Mouse (Mus musculus) kidney, postnatal 0 days (tissue): Measurements from ENCODE around the gene Lrrc8c. TPM values are rescaled to one million over a fixed set of nuclear protein-coding genes. Genes with fewer than 3 reads are reported as not detected.

Experiments
- ATAC-seq: fragments of 200-750 bp; cut with Nextera tagmentation; replicated peaks from 2 replicates; pipeline ENCODE4 v1.8.0; 2017; ENCODE audit warnings: low read depth, moderate number of reproducible peaks, moderate TSS enrichment, moderate library complexity; ENCODE audit not compliant: low FRiP score
- DNase-seq: peaks from one replicate; pipeline ENCODE4 v3.0.0-alpha.2; 2016; ENCODE audit warnings: low spot score
- H3K27ac ChIP-seq: fragments of 300-500 bp; sonication (generic); 2 replicates; pipeline ENCODE4 v1.5.1; 2014; ENCODE audit warnings: mild to moderate bottlenecking
- H3K27me3 ChIP-seq: fragments of 300-500 bp; sonication (generic); 2 replicates; pipeline ENCODE4 v1.6.1; 2014; ENCODE audit warnings: low read length, mixed read lengths; ENCODE audit not compliant: insufficient read depth
- H3K36me3 ChIP-seq: fragments of 300-500 bp; sonication (generic); 2 replicates; pipeline ENCODE4 v1.6.1; 2014; ENCODE audit warnings: low read length, mixed read lengths; ENCODE audit not compliant: insufficient read depth
- H3K4me1 ChIP-seq: fragments of 300-500 bp; sonication (generic); replicated peaks from 2 replicates; pipeline ENCODE4 v1.6.1; 2014; ENCODE audit warnings: antibody characterized with exemption, low read length, mixed read lengths; ENCODE audit not compliant: insufficient read depth
- H3K4me2 ChIP-seq: fragments of 300-500 bp; sonication (generic); 2 replicates; pipeline ENCODE4 v1.6.1; 2014; ENCODE audit warnings: mild to moderate bottlenecking, low read length, moderate library complexity, mixed read lengths
- H3K4me3 ChIP-seq: fragments of 300-500 bp; sonication (generic); replicated peaks from 2 replicates; pipeline ENCODE4 v1.5.1; 2014; ENCODE audit warnings: low read depth, low read length
- H3K9ac ChIP-seq: fragments of 300-500 bp; sonication (generic); 2 replicates; pipeline ENCODE4 v1.6.1; 2014; ENCODE audit warnings: low read depth, low read length
- H3K9me3 ChIP-seq: fragments of 300-500 bp; sonication (generic); replicated peaks from 2 replicates; pipeline ENCODE4 v1.6.1; 2016; ENCODE audit warnings: low read length, inconsistent platforms, mixed read lengths
- CTCF ChIP-seq: IDR thresholded peaks from 2 replicates; pipeline ENCODE4 v1.5.1; 2016; ENCODE audit warnings: antibody characterized with exemption, low read depth, mild to moderate bottlenecking, moderate library complexity
- WGBS: fragments of 180-500 bp; shearing (Covaris S2); extraction: QIAGEN DNeasy Blood & Tissue Kit; methylation state at CpG from one replicate; pipeline ENCODE4 v1.1.7; 2014; 5-methylcytosine and 5-hydroxymethylcytosine counted together
- polyA plus RNA-seq: library from polyadenylated mRNA; unstranded; fragments of >200 nt; fragmentation: Nextera tagmentation; extraction: Ambion mirVana; gene quantifications from 2 replicates; pipeline ENCODE4 v1.2.1, GENCODE M21; 2015

The Lrrc8c gene
- polyA plus RNA-seq, 1 experiment from 2014 or later: 14.8 TPM

DNA sequence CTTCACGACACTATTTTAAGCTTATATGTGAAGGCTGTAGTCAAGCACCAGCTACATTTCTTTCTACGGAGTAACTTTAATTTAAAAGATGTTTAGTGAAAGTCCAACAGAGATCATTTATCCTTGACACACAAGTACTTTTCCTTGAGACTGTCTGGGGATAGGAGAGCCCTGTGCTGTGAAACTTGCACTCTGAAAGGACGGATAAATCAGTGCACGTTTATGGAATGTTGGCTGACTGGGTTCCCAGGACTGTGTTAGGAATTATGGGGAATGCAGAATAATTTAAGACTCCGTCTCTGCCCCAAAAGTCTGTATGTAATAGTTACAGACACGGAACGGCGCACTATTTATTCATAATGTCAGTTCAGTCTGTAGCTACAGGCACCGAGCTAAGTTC, 74.4 kb downstream of the Lrrc8c start:
- H3K36me3 ChIP-seq: no peaks in the 10 kb centered on the region
- H3K4me3 ChIP-seq: no peak overlapping the region
- no peaks in the 10 kb centered on the region for H3K27me3 ChIP-seq
- no peak overlapping the region for H3K27ac ChIP-seq
- H3K4me2 ChIP-seq: no peak overlapping the region
- H3K9ac ChIP-seq: no peak overlapping the region
- no peaks in the 10 kb centered on the region for H3K9me3 ChIP-seq
- TF ChIP-seq CTCF: no peak
- H3K4me1 ChIP-seq: no peaks in the 10 kb centered on the region
- 73% methylated on average over 9 of the region's 9 CpGs for WGBS
- ATAC-seq: no peak
- DNase-seq: no peak

DNA sequence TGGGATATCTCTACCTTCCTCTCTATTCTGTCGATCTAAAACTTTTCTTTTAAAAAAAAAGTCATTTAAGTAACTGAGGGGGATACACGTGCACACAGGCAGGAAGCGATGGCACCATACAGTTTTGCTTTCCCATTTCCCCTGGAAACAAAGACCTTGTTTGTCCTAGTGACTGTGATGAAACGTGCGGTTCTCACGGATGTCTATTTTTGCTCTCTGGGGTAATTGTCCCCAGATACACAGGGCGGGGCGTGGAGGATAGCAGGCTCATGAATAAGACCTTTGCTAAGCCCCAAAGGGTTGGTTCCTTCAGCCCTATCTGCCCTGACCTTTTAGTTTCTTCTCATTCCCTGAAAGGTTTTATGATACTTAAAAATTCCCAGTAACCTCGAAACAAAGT, 79.7 kb downstream of the Lrrc8c start:
- H3K9me3 ChIP-seq: no peaks in the 10 kb centered on the region
- H3K4me3 ChIP-seq: no peak overlapping the region
- no peaks in the 10 kb centered on the region for H3K27me3 ChIP-seq
- H3K9ac ChIP-seq: no peak overlapping the region
- TF ChIP-seq CTCF: no peak
- no peaks in the 10 kb centered on the region for H3K36me3 ChIP-seq
- ATAC-seq (no peak), DNase-seq (peak; percentile 38)
- WGBS: 76% methylated on average over 9 of the region's 9 CpGs
- no peaks in the 10 kb centered on the region for H3K4me1 ChIP-seq
- no peak overlapping the region; the same call in 1 of the 2 replicates for H3K27ac ChIP-seq
- no peak overlapping the region for H3K4me2 ChIP-seq

DNA sequence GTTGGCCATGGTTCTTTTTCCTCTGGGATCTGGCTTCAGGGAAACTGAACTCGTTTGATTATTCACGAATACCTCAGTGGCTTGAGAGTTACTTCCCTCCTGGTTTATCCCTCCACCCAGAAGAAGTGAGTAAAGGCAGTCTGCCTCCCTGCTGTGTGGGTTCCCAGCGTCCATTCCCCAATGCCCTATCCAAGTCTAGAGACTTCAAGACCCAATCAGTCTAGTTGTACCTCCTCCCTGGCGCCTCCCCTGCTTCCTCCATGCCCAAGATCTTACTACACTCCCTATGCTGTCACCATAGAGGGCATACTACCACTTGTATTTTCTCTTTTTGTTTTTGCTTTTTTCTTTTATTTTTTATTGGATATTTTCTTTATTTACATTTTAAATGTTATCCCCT, 80.1 kb downstream of the Lrrc8c start:
- H3K27ac ChIP-seq: no peak overlapping the region; the same call in 1 of the 2 replicates
- H3K36me3 ChIP-seq: no peaks in the 10 kb centered on the region
- H3K9me3 ChIP-seq: no peaks in the 10 kb centered on the region
- H3K9ac ChIP-seq: no peak overlapping the region
- H3K4me3 ChIP-seq: no peak overlapping the region
- no peak for TF ChIP-seq CTCF
- no peaks in the 10 kb centered on the region for H3K27me3 ChIP-seq
- no peak overlapping the region for H3K4me2 ChIP-seq
- ATAC-seq: no peak
- DNase-seq: no peak
- H3K4me1 ChIP-seq: no peaks in the 10 kb centered on the region
- 61% methylated on average over 4 of the region's 4 CpGs for WGBS

DNA sequence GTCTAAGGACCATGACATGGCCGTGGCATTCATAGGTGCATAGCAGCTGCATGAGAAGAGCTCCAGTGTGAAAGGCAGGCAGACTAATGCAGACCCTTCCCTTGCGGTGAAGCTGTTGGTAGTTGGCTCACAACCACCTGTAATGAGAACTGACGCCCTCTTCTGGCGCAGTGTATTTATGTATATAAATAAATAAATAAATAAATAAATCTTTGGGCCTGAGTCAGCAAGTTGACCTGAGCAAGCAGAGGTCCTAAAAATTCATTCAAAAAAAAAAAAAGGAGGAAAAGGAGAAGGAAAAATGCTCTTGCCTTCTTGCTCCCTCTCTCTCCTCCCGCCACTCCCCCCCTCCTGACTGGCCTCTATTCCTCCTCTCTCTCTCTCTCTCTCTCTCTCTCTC, 81.8 kb downstream of the Lrrc8c start:
- Histone ChIP-seq H3K4me1 (no peaks in the 10 kb centered on the region), H3K36me3 (no peaks in the 10 kb centered on the region), H3K9me3 (no peaks in the 10 kb centered on the region), H3K4me2 (no peak overlapping the region), H3K4me3 (no peak overlapping the region), H3K27ac (no peak overlapping the region), H3K9ac (no peak overlapping the region), H3K27me3 (no peaks in the 10 kb centered on the region)
- WGBS: 77% methylated on average over 5 of the region's 5 CpGs
- DNase-seq: no peak
- ATAC-seq: no peak
- TF ChIP-seq CTCF: peak; percentile 7; the same call in 1 of the 2 replicates

DNA sequence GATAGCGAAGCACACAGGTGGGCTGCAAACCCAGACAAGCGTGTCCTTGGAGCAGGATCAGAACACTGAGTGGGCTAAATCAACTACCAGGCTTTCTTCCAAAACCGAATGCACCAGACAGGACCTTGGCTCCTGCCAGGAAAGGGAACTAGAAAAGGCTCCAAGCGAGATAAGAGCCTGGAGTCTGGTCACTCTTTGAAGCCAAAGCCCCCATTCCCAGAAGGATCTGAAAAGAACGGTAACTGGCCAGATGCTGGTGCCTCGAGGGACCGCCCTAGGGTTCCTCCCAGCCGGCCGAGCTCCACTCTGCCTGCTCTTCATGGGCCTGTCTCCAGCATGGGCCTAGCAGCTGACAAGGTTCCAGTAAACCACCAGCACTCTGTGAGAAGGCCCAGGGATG, 83.4 kb downstream of the Lrrc8c start:
- Histone ChIP-seq H3K4me1 (no peaks in the 10 kb centered on the region), H3K27ac (no peak overlapping the region), H3K9me3 (no peaks in the 10 kb centered on the region), H3K36me3 (peaks cover 4% of the 10 kb centered on the region; the same call in 1 of the 2 replicates), H3K27me3 (no peaks in the 10 kb centered on the region), H3K4me3 (no peak overlapping the region), H3K4me2 (no peak overlapping the region), H3K9ac (no peak overlapping the region)
- DNase-seq (no peak), ATAC-seq (no peak)
- WGBS: 61% methylated on average over 9 of the region's 9 CpGs
- TF ChIP-seq CTCF: no peak

DNA sequence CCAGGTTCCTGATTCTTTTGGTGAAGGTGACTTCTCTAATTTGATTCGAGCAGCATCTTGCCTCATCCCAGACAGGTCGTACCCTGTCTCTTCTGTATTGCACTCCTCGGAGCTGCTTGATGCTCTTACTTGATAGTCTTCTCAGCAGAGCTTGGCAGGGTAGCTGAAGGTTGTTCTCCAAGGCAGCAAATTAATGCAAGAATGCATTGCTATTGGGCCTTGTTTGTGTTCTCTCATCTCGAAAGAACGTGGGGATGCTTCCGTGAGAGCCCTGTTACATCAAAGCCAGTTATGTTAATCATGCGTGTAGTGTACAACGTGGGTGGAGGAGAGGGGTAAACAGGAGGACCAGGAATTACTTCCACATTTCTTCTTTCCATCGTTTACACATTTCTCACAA, 86.5 kb downstream of the Lrrc8c start:
- no peak overlapping the region for H3K4me2 ChIP-seq
- no peaks in the 10 kb centered on the region for H3K27me3 ChIP-seq
- no peak overlapping the region for H3K4me3 ChIP-seq
- ATAC-seq (no peak), DNase-seq (no peak)
- no peak overlapping the region for H3K9ac ChIP-seq
- no peaks in the 10 kb centered on the region for H3K9me3 ChIP-seq
- WGBS: 63% methylated on average over 9 of the region's 9 CpGs
- H3K36me3 ChIP-seq: peaks cover 11% of the 10 kb centered on the region; the same call in 1 of the 2 replicates
- no peak overlapping the region for H3K27ac ChIP-seq
- no peak for TF ChIP-seq CTCF
- H3K4me1 ChIP-seq: no peaks in the 10 kb centered on the region

DNA sequence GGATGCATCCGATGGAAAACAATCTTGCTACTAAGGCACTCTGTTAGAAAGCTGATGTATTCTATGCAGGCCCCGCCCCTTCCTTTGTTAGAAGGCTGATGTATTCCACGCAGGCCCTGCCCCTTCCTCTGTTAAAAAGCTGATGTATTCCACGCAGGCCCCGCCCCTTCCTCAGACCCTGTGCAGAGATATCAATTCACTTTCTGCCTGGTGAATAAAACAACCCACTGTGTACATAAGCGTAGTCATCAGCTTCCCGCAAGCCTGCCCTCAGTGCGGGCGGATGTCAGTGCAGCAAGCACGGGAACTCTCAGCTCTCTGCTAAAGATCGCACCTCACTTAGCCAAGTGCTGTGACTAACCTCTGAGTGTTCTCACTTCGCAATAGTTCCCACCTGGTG, 90.5 kb downstream of the Lrrc8c start:
- TF ChIP-seq CTCF: no peak
- no peak overlapping the region for H3K4me3 ChIP-seq
- H3K9me3 ChIP-seq: no peaks in the 10 kb centered on the region
- ATAC-seq: 0 out of 2 replicates have a peak, but pooled peaks have one; percentile 25
- H3K4me2 ChIP-seq: no peak overlapping the region
- DNase-seq: no peak
- no peak overlapping the region for H3K9ac ChIP-seq
- H3K27ac ChIP-seq: no peak overlapping the region
- WGBS: 60% methylated on average over 12 of the region's 12 CpGs
- peaks cover 11% of the 10 kb centered on the region; the same call in 1 of the 2 replicates for H3K36me3 ChIP-seq
- H3K27me3 ChIP-seq: no peaks in the 10 kb centered on the region
- no peaks in the 10 kb centered on the region for H3K4me1 ChIP-seq
